Mouse (Mus musculus): ENCODE measurements at regions not wholly inside any gene's neighbourhood (a gene's known extent, or its start where the extent isn't known, plus 50 kb on each side); places are given as distances from the start of the nearest gene placed in this dataset.

DNA sequence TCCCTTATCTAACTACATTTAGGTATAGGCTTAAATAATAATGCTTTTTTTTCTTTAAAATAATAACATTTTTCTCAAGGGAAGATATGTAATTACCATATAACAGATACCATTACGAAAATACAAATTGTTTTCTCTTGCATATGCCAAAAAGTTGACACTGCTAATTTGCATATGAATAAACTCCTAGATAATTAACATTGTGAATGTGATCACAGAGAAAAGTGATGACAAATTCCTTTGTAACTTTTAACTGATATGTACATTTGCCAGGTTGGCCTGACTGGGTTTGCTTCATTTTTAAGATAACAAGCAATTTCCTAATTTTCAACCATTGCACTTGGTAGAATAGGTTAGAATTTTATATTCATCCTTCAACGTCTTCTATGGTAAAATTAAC lies 1103.1 kb downstream of the Zpld1 start:
- Histone ChIP-seq H3K9me3 (ENCODE audit: control insufficient read depth, low read length) (no peaks in the 10 kb centered on the region), H3K9ac (ENCODE audit: low read depth, low read length) (no peak overlapping the region), H3K4me3 (ENCODE audit: low read depth, low read length) (no peak overlapping the region), H3K27ac (replicated peaks; ENCODE audit: low read depth, low read length) (no peak overlapping the region), H3K4me2 (ENCODE audit: low read depth, low read length) (no peak overlapping the region), H3K27me3 (replicated peaks; ENCODE audit: control insufficient read depth, insufficient read depth, low read length) (no peaks in the 10 kb centered on the region), H3K4me1 (ENCODE audit: control insufficient read depth, insufficient read depth, low read length) (no peaks in the 10 kb centered on the region), H3K36me3 (ENCODE audit: control insufficient read depth, insufficient read depth, low read length) (no peaks in the 10 kb centered on the region)
- DNase-seq (ENCODE audit: low spot score) (no peak), ATAC-seq (ENCODE audit: low read depth) (no peak)
- 68% methylated on average over 2 of the region's 2 CpGs for WGBS

All from embryonic facial prominence, embryonic 14.5 days (tissue).